In the genomic region with DNA sequence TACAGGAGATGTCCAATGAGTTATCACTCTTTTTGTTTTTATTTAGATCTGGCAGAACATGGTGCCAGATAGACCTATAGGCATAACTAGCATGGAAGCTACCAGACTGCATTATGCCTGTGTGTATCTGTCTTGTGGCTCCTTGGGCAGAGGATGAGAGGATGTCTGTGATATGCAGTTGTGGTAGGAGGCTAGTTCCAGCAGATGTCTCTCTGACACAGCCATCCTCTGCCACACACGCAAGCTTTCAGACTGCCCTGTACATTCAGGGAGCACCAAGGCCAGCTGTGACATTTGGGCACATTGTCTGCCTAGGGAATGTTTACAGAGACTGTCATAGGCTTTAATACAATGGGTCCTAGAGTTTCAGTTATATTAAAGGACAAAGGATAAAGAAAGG, we compare ENCODE assay signal across 17 mouse cellular contexts.
A peak's percentile ranks its signal among the peaks of the same experiment; 100 is the strongest.
DNase-seq lines count a peak whose midpoint lies in the region; ATAC-seq lines count a peak whose summit lies in the region.
"Had no signal": no experiment of that assay in that cellular context is flagged by ENCODE, and none has a peak within 500 bp of the region (broad histone marks: within the 10 kb centered on the region; RNA-seq: fewer than 3 reads in every experiment).

No protein-coding gene starts in this region.

- peak; percentile 64; the same call in 1 of the 2 replicates for ATAC-seq in frontal cortex, adult (ENCODE audit: low TSS enrichment)
- ATAC-seq in neural tube, embryonic 14.5 days (ENCODE audit: low read depth): peak; percentile 46; the same call in 1 of the 2 replicates
- ATAC-seq in neural tube, embryonic 15.5 days (ENCODE audit: low FRiP score): no peak
- ATAC-seq in midbrain, embryonic 16.5 days: 0 out of 2 replicates have a peak, but pooled peaks have one; percentile 39
- ATAC-seq: forebrain, embryonic 13.5 days; intestine, embryonic 15.5 days had no signal

- H3K4me1 ChIP-seq in neural tube, embryonic 14.5 days (ENCODE audit: control insufficient read depth, insufficient read depth, low read length): no peaks in the 10 kb centered on the region
- H3K4me1 ChIP-seq in neural tube, embryonic 15.5 days: no peaks in the 10 kb centered on the region
- H3K4me1 ChIP-seq in midbrain, embryonic 16.5 days (ENCODE audit: control insufficient read depth, insufficient read depth, low read length): no peaks in the 10 kb centered on the region
- H3K4me1 ChIP-seq: forebrain, embryonic 13.5 days; intestine, embryonic 15.5 days had no signal

- H3K36me3 ChIP-seq in neural tube, embryonic 14.5 days (ENCODE audit: control insufficient read depth, insufficient read depth, low read length): no peaks in the 10 kb centered on the region
- no peaks in the 10 kb centered on the region for H3K36me3 ChIP-seq in neural tube, embryonic 15.5 days
- no peaks in the 10 kb centered on the region for H3K36me3 ChIP-seq in midbrain, embryonic 16.5 days (ENCODE audit: control insufficient read depth, insufficient read depth, low read length)
- H3K36me3 ChIP-seq: intestine, embryonic 15.5 days had no signal

- H3K4me3 ChIP-seq in neural tube, embryonic 14.5 days (ENCODE audit: low read depth, low read length): no peak overlapping the region
- no peak overlapping the region for H3K4me3 ChIP-seq in neural tube, embryonic 15.5 days (replicated peaks)
- H3K4me3 ChIP-seq in midbrain, embryonic 16.5 days (ENCODE audit: low read depth, low read length): no peak overlapping the region
- H3K4me3 ChIP-seq: forebrain, embryonic 13.5 days; intestine, embryonic 15.5 days; myocyte had no signal

- no peak overlapping the region for H3K27ac ChIP-seq in neural tube, embryonic 14.5 days (ENCODE audit: low read depth, low read length)
- no peak overlapping the region for H3K27ac ChIP-seq in neural tube, embryonic 15.5 days (replicated peaks)
- no peak overlapping the region for H3K27ac ChIP-seq in midbrain, embryonic 16.5 days (ENCODE audit: low read length)
- H3K27ac ChIP-seq: forebrain, embryonic 13.5 days; intestine, embryonic 15.5 days; macrophage had no signal

- no peak overlapping the region for H3K4me2 ChIP-seq in neural tube, embryonic 14.5 days (ENCODE audit: low read depth, low read length)
- no peak overlapping the region for H3K4me2 ChIP-seq in neural tube, embryonic 15.5 days
- H3K4me2 ChIP-seq in midbrain, embryonic 16.5 days (ENCODE audit: low read length): no peak overlapping the region
- H3K4me2 ChIP-seq: forebrain, embryonic 13.5 days; heart, embryonic 11.5 days; intestine, embryonic 15.5 days had no signal

- no peaks in the 10 kb centered on the region for H3K9me3 ChIP-seq in neural tube, embryonic 14.5 days (ENCODE audit: control insufficient read depth, low read length)
- H3K9me3 ChIP-seq in neural tube, embryonic 15.5 days (replicated peaks): no peaks in the 10 kb centered on the region
- no peaks in the 10 kb centered on the region for H3K9me3 ChIP-seq in midbrain, embryonic 16.5 days (replicated peaks; ENCODE audit: control insufficient read depth, low read length, poor library complexity, severe bottlenecking)
- H3K9me3 ChIP-seq: forebrain, embryonic 13.5 days; intestine, embryonic 15.5 days had no signal

- no peaks in the 10 kb centered on the region for H3K27me3 ChIP-seq in neural tube, embryonic 14.5 days (ENCODE audit: control insufficient read depth, insufficient read depth, low read length)
- no peaks in the 10 kb centered on the region for H3K27me3 ChIP-seq in neural tube, embryonic 15.5 days (replicated peaks)
- H3K27me3 ChIP-seq in midbrain, embryonic 16.5 days (ENCODE audit: control insufficient read depth, insufficient read depth, low read depth, low read length): no peaks in the 10 kb centered on the region
- H3K27me3 ChIP-seq: forebrain, embryonic 13.5 days; intestine, embryonic 15.5 days had no signal

- DNase-seq in frontal cortex, postnatal 14 days (ENCODE audit: low spot score in 2 of 2): no peak
- DNase-seq in layer of hippocampus, adult 9-11 months: peak; percentile 1
- no peak for DNase-seq in layer of hippocampus, adult 18-20 months (ENCODE audit: low spot score in 2 of 2)
- no peak for DNase-seq in heart, adult 18-20 months
- DNase-seq: B cell, adult 2 months; cerebellum, adult 11-12 months; gastrocnemius, postnatal 10 days; heart, postnatal 36 days had no signal

- WGBS in neural tube, embryonic 14.5 days: 68% methylated on average over 1 of the region's 1 CpGs
- WGBS in neural tube, embryonic 15.5 days: 72% methylated on average over 1 of the region's 1 CpGs
- WGBS in midbrain, embryonic 16.5 days: 68% methylated on average over 1 of the region's 1 CpGs

- no peak overlapping the region for H3K9ac ChIP-seq in neural tube, embryonic 14.5 days (replicated peaks; ENCODE audit: low read depth, low read length)
- no peak overlapping the region for H3K9ac ChIP-seq in neural tube, embryonic 15.5 days (replicated peaks)
- no peak overlapping the region for H3K9ac ChIP-seq in midbrain, embryonic 16.5 days (ENCODE audit: low read depth, low read length)
- H3K9ac ChIP-seq: forebrain, embryonic 13.5 days; intestine, embryonic 15.5 days had no signal
